Mouse (Mus musculus): ENCODE measurements around the gene Enc1.

The Enc1 gene

GRCm38 (mm10) chr13:97240965-97241786, at the start of gene Enc1:
TSS of gene Enc1 (plus strand) at chr13:97241105.
- DNase-seq (ENCODE audit: low spot score): peak; percentile 96

- DNase-seq (ENCODE audit: low spot score): no peak
Observed at GRCm38 (mm10) chr13:97192649-97193048, 48.3 kb upstream of the Enc1 start.

GRCm38 (mm10) chr13:97193420-97193819, 47.5 kb upstream of the Enc1 start:
- no peak for DNase-seq (ENCODE audit: low spot score)

- no peak for DNase-seq (ENCODE audit: low spot score)
Observed at GRCm38 (mm10) chr13:97196186-97196924, 44.5 kb upstream of the Enc1 start.

GRCm38 (mm10) chr13:97196925-97197218, 44.0 kb upstream of the Enc1 start:
- DNase-seq (ENCODE audit: low spot score): no peak

GRCm38 (mm10) chr13:97197932-97198562, 42.9 kb upstream of the Enc1 start, which contains the start of gene Hexb:
TSS of gene Hexb (minus strand) at chr13:97198357.
- DNase-seq (ENCODE audit: low spot score): peak; percentile 83

GRCm38 (mm10) chr13:97199123-97199522, 41.8 kb upstream of the Enc1 start:
- no peak for DNase-seq (ENCODE audit: low spot score)

GRCm38 (mm10) chr13:97201076-97201475, 39.8 kb upstream of the Enc1 start:
- DNase-seq (ENCODE audit: low spot score): no peak

- no peak for DNase-seq (ENCODE audit: low spot score)
Observed at GRCm38 (mm10) chr13:97201896-97202295, 39.0 kb upstream of the Enc1 start.

GRCm38 (mm10) chr13:97205052-97205701, 35.7 kb upstream of the Enc1 start:
- DNase-seq (ENCODE audit: low spot score): peak; percentile 84

- no peak for DNase-seq (ENCODE audit: low spot score)
Observed at GRCm38 (mm10) chr13:97206046-97206445, 34.9 kb upstream of the Enc1 start.

- no peak for DNase-seq (ENCODE audit: low spot score)
Observed at GRCm38 (mm10) chr13:97207472-97208111, 33.3 kb upstream of the Enc1 start.

- DNase-seq (ENCODE audit: low spot score): no peak
Observed at GRCm38 (mm10) chr13:97208112-97208478, 32.8 kb upstream of the Enc1 start.

- no peak for DNase-seq (ENCODE audit: low spot score)
Observed at GRCm38 (mm10) chr13:97208500-97209010, 32.4 kb upstream of the Enc1 start.

GRCm38 (mm10) chr13:97214583-97215268, 26.2 kb upstream of the Enc1 start:
- no peak for DNase-seq (ENCODE audit: low spot score)

- peak; percentile 56 for DNase-seq (ENCODE audit: low spot score)
Observed at GRCm38 (mm10) chr13:97215563-97215962, 25.3 kb upstream of the Enc1 start.

GRCm38 (mm10) chr13:97216196-97216595, 24.7 kb upstream of the Enc1 start:
- DNase-seq (ENCODE audit: low spot score): no peak

GRCm38 (mm10) chr13:97220022-97220421, 20.9 kb upstream of the Enc1 start:
- no peak for DNase-seq (ENCODE audit: low spot score)

- DNase-seq (ENCODE audit: low spot score): no peak
Observed at GRCm38 (mm10) chr13:97223856-97224255, 17.0 kb upstream of the Enc1 start.

- no peak for DNase-seq (ENCODE audit: low spot score)
Observed at GRCm38 (mm10) chr13:97224341-97224982, 16.4 kb upstream of the Enc1 start.

GRCm38 (mm10) chr13:97225130-97225529, 15.8 kb upstream of the Enc1 start:
- no peak for DNase-seq (ENCODE audit: low spot score)
